Mouse (Mus musculus) midbrain, embryonic 16.5 days (tissue): ENCODE measurements around the gene Fcgbp. TPM values are rescaled to one million over a fixed set of nuclear protein-coding genes. Genes with fewer than 3 reads are reported as not detected.
A peak's percentile ranks its signal among the peaks of the same experiment; 100 is the strongest.
"Not testable (repeated sequence)": the region's sequence is repeated elsewhere in the genome, so short reads cannot be mapped to it uniquely, and the experiment has no call there.

ENCODE experiments used
- ATAC-seq: fragments of 200-750 bp; cut with Nextera tagmentation; 2 replicates; pipeline ENCODE4 v1.8.0; 2017; ENCODE audit warnings: moderate TSS enrichment
- H3K27ac ChIP-seq: fragments of 300-500 bp; sonication (generic); 2 replicates; pipeline ENCODE4 v1.5.1; 2014; ENCODE audit warnings: mild to moderate bottlenecking, low read length, mixed read lengths
- H3K27me3 ChIP-seq: fragments of 300-500 bp; sonication (generic); 2 replicates; pipeline ENCODE4 v1.6.1; 2014; ENCODE audit warnings: low read depth, low read length, mixed read lengths; ENCODE audit not compliant: control insufficient read depth, insufficient read depth
- H3K36me3 ChIP-seq: fragments of 300-500 bp; sonication (generic); 2 replicates; pipeline ENCODE4 v1.6.1; 2014; ENCODE audit warnings: mild to moderate bottlenecking, low read length, moderate library complexity, mixed read lengths; ENCODE audit not compliant: control insufficient read depth, insufficient read depth
- H3K4me1 ChIP-seq: fragments of 300-500 bp; sonication (generic); 2 replicates; pipeline ENCODE4 v1.6.1; 2014; ENCODE audit warnings: mild to moderate bottlenecking, low read length, mixed read lengths; ENCODE audit not compliant: control insufficient read depth, insufficient read depth
- H3K4me2 ChIP-seq: fragments of 300-500 bp; sonication (generic); 2 replicates; pipeline ENCODE4 v1.6.1; 2014; ENCODE audit warnings: mild to moderate bottlenecking, low read length, mixed read lengths
- H3K4me3 ChIP-seq: fragments of 300-500 bp; sonication (generic); 2 replicates; pipeline ENCODE4 v1.5.1; 2014; ENCODE audit warnings: low read depth, mild to moderate bottlenecking, low read length, moderate library complexity, mixed read lengths
- H3K9ac ChIP-seq: fragments of 300-500 bp; sonication (generic); 2 replicates; pipeline ENCODE4 v1.6.1; 2014; ENCODE audit warnings: low read depth, low read length, mixed read lengths
- H3K9me3 ChIP-seq: fragments of 300-500 bp; sonication (generic); replicated peaks from 2 replicates; pipeline ENCODE4 v1.6.1; 2014; ENCODE audit warnings: mild to moderate bottlenecking, low read length, mixed read lengths; ENCODE audit not compliant: control insufficient read depth, poor library complexity, severe bottlenecking
- WGBS: fragments of 180-500 bp; shearing (Covaris S2); extraction: QIAGEN DNeasy Blood & Tissue Kit; methylation state at CpG from one replicate; pipeline ENCODE4 v1.1.7; 2014; 5-methylcytosine and 5-hydroxymethylcytosine counted together
- polyA plus RNA-seq: library from polyadenylated mRNA; unstranded; fragments of >200 nt; fragmentation: Nextera tagmentation; extraction: Ambion mirVana; gene quantifications from 2 replicates; pipeline ENCODE4 v1.2.1, GENCODE M21; 2015

The Fcgbp gene
- polyA plus RNA-seq, 1 experiment from 2014 or later: 0.26 TPM

GRCm38 (mm10) chr7:28084215-28084614, 13.2 kb downstream of the Fcgbp start:
- no peaks in the 10 kb centered on the region for H3K9me3 ChIP-seq
- H3K36me3 ChIP-seq: no peaks in the 10 kb centered on the region
- no peak overlapping the region for H3K4me3 ChIP-seq
- ATAC-seq: no peak
- H3K27ac ChIP-seq: no peak overlapping the region
- no peak overlapping the region for H3K4me2 ChIP-seq
- no peak overlapping the region for H3K9ac ChIP-seq
- WGBS: 80% methylated on average over 7 of the region's 7 CpGs
- H3K4me1 ChIP-seq: no peaks in the 10 kb centered on the region
- H3K27me3 ChIP-seq: no peaks in the 10 kb centered on the region

- no peaks in the 10 kb centered on the region for H3K27me3 ChIP-seq
- ATAC-seq: no peak
- H3K9ac ChIP-seq: no peak overlapping the region
- H3K4me1 ChIP-seq: no peaks in the 10 kb centered on the region
- no peak overlapping the region for H3K27ac ChIP-seq
- H3K4me2 ChIP-seq: no peak overlapping the region
- H3K36me3 ChIP-seq: no peaks in the 10 kb centered on the region
- H3K4me3 ChIP-seq: no peak overlapping the region
- no peaks in the 10 kb centered on the region for H3K9me3 ChIP-seq
- 86% methylated on average over 16 of the region's 16 CpGs for WGBS
Observed at GRCm38 (mm10) chr7:28086236-28086635, 15.2 kb downstream of the Fcgbp start.

GRCm38 (mm10) chr7:28093541-28093940, 22.5 kb downstream of the Fcgbp start:
- Histone ChIP-seq H3K27ac (no peak overlapping the region), H3K36me3 (no peaks in the 10 kb centered on the region), H3K4me3 (no peak overlapping the region), H3K9me3 (0 out of 2 replicates have a peak, but pooled peaks cover under 1% of the 10 kb centered on the region), H3K4me2 (no peak overlapping the region), H3K27me3 (no peaks in the 10 kb centered on the region), H3K9ac (no peak overlapping the region), H3K4me1 (no peaks in the 10 kb centered on the region)
- WGBS: 47% methylated on average over 11 of the region's 11 CpGs
- no peak for ATAC-seq

GRCm38 (mm10) chr7:28099101-28099500, 28.1 kb downstream of the Fcgbp start:
- Histone ChIP-seq H3K4me2 (no peak overlapping the region), H3K27ac (no peak overlapping the region), H3K9ac (no peak overlapping the region), H3K36me3 (no peaks in the 10 kb centered on the region), H3K4me3 (no peak overlapping the region), H3K4me1 (no peaks in the 10 kb centered on the region), H3K9me3 (peaks cover 11% of the 10 kb centered on the region; the same call in 1 of the 2 replicates), H3K27me3 (no peaks in the 10 kb centered on the region)
- 95% methylated on average over 16 of the region's 16 CpGs for WGBS
- no peak for ATAC-seq

GRCm38 (mm10) chr7:28100596-28101590, 29.9 kb downstream of the Fcgbp start:
- 68% methylated on average over 17 of the region's 17 CpGs for WGBS
- H3K9me3 ChIP-seq: peaks cover 11% of the 10 kb centered on the region; the same call in 1 of the 2 replicates
- no peak overlapping the region for H3K27ac ChIP-seq
- H3K4me3 ChIP-seq: no peak overlapping the region
- H3K9ac ChIP-seq: no peak overlapping the region
- no peaks in the 10 kb centered on the region for H3K27me3 ChIP-seq
- no peaks in the 10 kb centered on the region for H3K36me3 ChIP-seq
- peaks cover 3% of the 10 kb centered on the region; the same call in 1 of the 2 replicates for H3K4me1 ChIP-seq
- no peak overlapping the region for H3K4me2 ChIP-seq
- ATAC-seq: no peak

- not testable (repeated sequence) for ATAC-seq
- WGBS: 45% methylated on average over 4 of the region's 5 CpGs
- peaks cover 11% of the 10 kb centered on the region; the same call in 1 of the 2 replicates for H3K9me3 ChIP-seq
Observed at GRCm38 (mm10) chr7:28102936-28103335, 31.9 kb downstream of the Fcgbp start.

GRCm38 (mm10) chr7:28104670-28105069, 33.6 kb downstream of the Fcgbp start:
- no peak overlapping the region for H3K27ac ChIP-seq
- peak overlapping the region; percentile 31 for H3K4me3 ChIP-seq
- no peaks in the 10 kb centered on the region for H3K9me3 ChIP-seq
- H3K9ac ChIP-seq: peak overlapping the region; percentile 53
- peak overlapping the region; percentile 57 for H3K4me2 ChIP-seq
- no peaks in the 10 kb centered on the region for H3K27me3 ChIP-seq
- H3K4me1 ChIP-seq: peaks cover 3% of the 10 kb centered on the region; the same call in 1 of the 2 replicates
- ATAC-seq: peak; percentile 82
- 7% methylated on average over 23 of the region's 23 CpGs for WGBS
- H3K36me3 ChIP-seq: no peaks in the 10 kb centered on the region

More at GRCm38 (mm10) chr7:28102936-28103335, 31.9 kb downstream of the Fcgbp start:
- H3K4me2 ChIP-seq, H3K4me1 ChIP-seq, H3K27ac ChIP-seq, H3K9ac ChIP-seq, H3K4me3 ChIP-seq, H3K27me3 ChIP-seq, H3K36me3 ChIP-seq: not testable (repeated sequence)

- H3K27ac ChIP-seq: no peak overlapping the region
- H3K4me3 ChIP-seq: no peak overlapping the region
- 90% methylated on average over 11 of the region's 11 CpGs for WGBS
- no peak for ATAC-seq
- no peaks in the 10 kb centered on the region for H3K27me3 ChIP-seq
- no peak overlapping the region for H3K4me2 ChIP-seq
- no peaks in the 10 kb centered on the region for H3K36me3 ChIP-seq
- H3K4me1 ChIP-seq: peaks cover 3% of the 10 kb centered on the region; the same call in 1 of the 2 replicates
- H3K9me3 ChIP-seq: no peaks in the 10 kb centered on the region
- no peak overlapping the region for H3K9ac ChIP-seq
Observed at GRCm38 (mm10) chr7:28106241-28106640, 35.2 kb downstream of the Fcgbp start.

GRCm38 (mm10) chr7:28114648-28115047, 43.6 kb downstream of the Fcgbp start:
- Histone ChIP-seq H3K36me3 (no peaks in the 10 kb centered on the region), H3K27me3 (no peaks in the 10 kb centered on the region), H3K9ac (no peak overlapping the region), H3K4me3 (no peak overlapping the region), H3K4me1 (no peaks in the 10 kb centered on the region), H3K9me3 (no peaks in the 10 kb centered on the region), H3K4me2 (no peak overlapping the region), H3K27ac (no peak overlapping the region)
- ATAC-seq: no peak
- WGBS: 76% methylated on average over 2 of the region's 2 CpGs
